Mouse (Mus musculus) ES-E14 (cell line): ENCODE data around the gene Elobl. TPM values are rescaled to one million over a fixed set of nuclear protein-coding genes. Genes with fewer than 3 reads are reported as not detected.
A peak's percentile ranks its signal among the peaks of the same experiment; 100 is the strongest.

ENCODE experiments used
- DNase-seq: peaks from one replicate; pipeline ENCODE4 v3.0.0-alpha.2; 2013; ENCODE audit warnings: low read depth, low spot score
- H3K27ac ChIP-seq: 2 replicates; pipeline ENCODE4 v1.5.1; 2012; ENCODE audit warnings: low read depth, mild to moderate bottlenecking, low read length, moderate library complexity, mixed read lengths; ENCODE audit not compliant: poor library complexity, insufficient read depth, severe bottlenecking
- H3K36me3 ChIP-seq: 2 replicates; pipeline ENCODE4 v1.6.1; 2012; ENCODE audit warnings: mild to moderate bottlenecking, low read length, moderate library complexity, mixed read lengths; ENCODE audit not compliant: control insufficient read depth, poor library complexity, insufficient read depth, severe bottlenecking
- H3K4me1 ChIP-seq, 2 experiments: fragments of 150-350 bp in 1 of 2; sonication (generic) in 1 of 2; 2 replicates each; pipeline ENCODE4 v1.6.1; 2012; ENCODE audit warnings: low read length in 2 of 2, mild to moderate bottlenecking in 1 of 2, mixed read lengths in 1 of 2; ENCODE audit not compliant: control insufficient read depth in 2 of 2, insufficient read depth in 2 of 2, poor library complexity in 1 of 2
- H3K4me3 ChIP-seq, 2 experiments: fragments of 150-350 bp in 1 of 2; sonication (generic) in 1 of 2; 2 replicates each; pipeline ENCODE4 v1.5.1; 2012; ENCODE audit warnings: low read length in 2 of 2, low read depth in 1 of 2, mild to moderate bottlenecking in 1 of 2, mixed read lengths in 1 of 2; ENCODE audit not compliant: insufficient read depth in 1 of 2, poor library complexity in 1 of 2, severe bottlenecking in 1 of 2
- H3K9ac ChIP-seq: 2 replicates; pipeline ENCODE4 v1.6.1; 2012; ENCODE audit warnings: low read depth, mild to moderate bottlenecking, low read length, mixed read lengths; ENCODE audit not compliant: poor library complexity, insufficient read depth, severe bottlenecking
- H3K9me3 ChIP-seq: fragments of 150-350 bp; sonication (generic); 2 replicates; pipeline ENCODE4 v1.6.1; 2012; ENCODE audit warnings: low read depth, mild to moderate bottlenecking, low read length; ENCODE audit not compliant: control insufficient read depth, insufficient read depth
- CHD2 ChIP-seq: IDR thresholded peaks from 2 replicates; pipeline ENCODE4 v1.6.1; 2014; ENCODE audit warnings: mild to moderate bottlenecking, low read depth, low read length, inconsistent platforms
- HCFC1 ChIP-seq: IDR thresholded peaks from 2 replicates; pipeline ENCODE4 v1.6.1; 2012; ENCODE audit warnings: low read length, inconsistent platforms, borderline replicate concordance; ENCODE audit not compliant: insufficient read depth
- MAFK ChIP-seq: IDR thresholded peaks from 2 replicates; pipeline ENCODE4 v1.6.1; 2014; ENCODE audit warnings: mild to moderate bottlenecking, low read depth, low read length, inconsistent platforms; ENCODE audit not compliant: insufficient read depth
- ZC3H11A ChIP-seq: IDR thresholded peaks from 2 replicates; pipeline ENCODE4 v1.6.1; 2012; ENCODE audit warnings: low read depth, mild to moderate bottlenecking, inconsistent platforms, low read length, borderline replicate concordance
- ZNF384 ChIP-seq: IDR thresholded peaks from 2 replicates; pipeline ENCODE4 v1.6.1; 2012; ENCODE audit warnings: low read depth, low read length, inconsistent platforms
- in situ Hi-C, 2 experiments: fragments of 600-800 bp; cut with MboI; formaldehyde crosslinking; loops; one replicate each; pipeline ENCODE4 v1.15.1; 2025; ENCODE audit warnings: low sequenced_read_pairs in 2 of 2, inconsistent platforms in 1 of 2; ENCODE audit not compliant: unreplicated experiment in 2 of 2
- total RNA-seq: library from RNA; depleted of rRNA; stranded (reverse); fragments of 300-350 nt; gene quantifications from 2 replicates; pipeline ENCODE4 v1.2.3, GENCODE M21; 2012

Elobl gene
- total RNA-seq, 1 experiment = 1.6 TPM

DNA sequence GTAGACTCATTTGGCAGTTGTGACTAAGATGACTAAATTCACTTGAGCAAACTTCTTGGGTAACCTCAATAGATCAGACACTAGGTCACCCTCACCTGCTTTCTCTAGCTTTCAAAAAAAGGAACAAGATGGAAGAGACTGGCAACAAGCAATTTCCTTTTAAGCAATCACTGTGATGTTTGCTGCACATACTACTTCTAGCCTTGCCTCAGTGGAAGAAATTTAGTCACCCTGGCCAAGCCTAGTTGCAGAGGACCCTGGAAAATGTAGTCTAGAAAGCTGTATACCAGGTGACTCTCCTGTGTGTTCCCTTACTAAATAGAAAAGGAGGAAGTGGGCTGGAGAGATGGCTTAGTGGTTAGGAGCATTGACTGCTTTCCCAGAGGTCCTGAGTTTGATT lies 39.7 kb upstream of the Elobl start:
- no peak for TF ChIP-seq ZNF384
- TF ChIP-seq CHD2 = no peak
- no peak for TF ChIP-seq ZC3H11A
- TF ChIP-seq MAFK = no peak
- no peak for TF ChIP-seq HCFC1
- Histone ChIP-seq H3K9me3 (no peaks in the 10 kb centered on the region), H3K4me3 (no peak overlapping the region), H3K36me3 (peaks cover 59% of the 10 kb centered on the region), H3K27ac (no peak overlapping the region), H3K9ac (no peak overlapping the region), H3K4me1 (peaks cover 5 to 18% of the 10 kb centered on the region in 2 experiments)
- in situ Hi-C loops = no loop called here
- DNase-seq = no peak

GRCm38 (mm10) chr11:89005473-89005872 lies 38.7 kb upstream of the Elobl start:
- H3K4me1 ChIP-seq = peaks cover 5 to 18% of the 10 kb centered on the region in 2 experiments
- no peaks in the 10 kb centered on the region for H3K9me3 ChIP-seq
- DNase-seq = no peak
- no peak for TF ChIP-seq ZNF384
- no peak for TF ChIP-seq MAFK
- no peak for TF ChIP-seq ZC3H11A
- no peak for TF ChIP-seq CHD2
- no peak for TF ChIP-seq HCFC1
- no peak overlapping the region for H3K4me3 ChIP-seq
- in situ Hi-C loops = no loop called here
- no peak overlapping the region; the same call in 1 of the 2 replicates for H3K27ac ChIP-seq
- H3K9ac ChIP-seq = no peak overlapping the region
- H3K36me3 ChIP-seq = peaks cover 52% of the 10 kb centered on the region

DNA sequence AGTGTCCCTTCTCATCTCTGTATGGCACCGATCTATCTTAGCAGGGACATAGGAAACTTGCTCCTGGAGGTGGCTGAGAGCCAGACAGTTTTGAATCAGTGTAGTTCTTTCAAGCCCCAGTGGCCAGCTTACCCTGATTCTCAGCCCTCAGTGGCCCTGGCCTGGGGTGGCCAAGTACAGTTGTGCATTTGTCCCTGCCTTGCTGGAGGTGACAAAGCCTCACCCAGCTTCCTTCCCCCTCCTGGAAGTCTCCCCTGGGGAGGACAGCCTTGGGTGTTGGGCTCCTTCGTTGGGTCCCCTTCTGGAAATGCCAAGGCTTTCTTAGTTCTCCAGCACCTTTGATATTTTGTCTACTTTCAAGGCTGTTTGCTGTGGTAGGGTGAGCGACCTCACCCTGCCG lies 37.0 kb upstream of the Elobl start:
- Histone ChIP-seq H3K4me3 (peak overlapping the region in 1 of 2 experiments; percentile 24; a peak in 1 of 4 replicates), H3K9ac (peak overlapping the region; percentile 15; the same call in 1 of the 2 replicates), H3K9me3 (no peaks in the 10 kb centered on the region), H3K27ac (no peak overlapping the region), H3K4me1 (peaks cover 5 to 18% of the 10 kb centered on the region in 2 experiments), H3K36me3 (peaks cover 37% of the 10 kb centered on the region)
- DNase-seq = no peak
- TF ChIP-seq MAFK (no peak), HCFC1 (no peak), CHD2 (no peak), ZNF384 (no peak), ZC3H11A (no peak)
- in situ Hi-C loops = no loop called here

DNA sequence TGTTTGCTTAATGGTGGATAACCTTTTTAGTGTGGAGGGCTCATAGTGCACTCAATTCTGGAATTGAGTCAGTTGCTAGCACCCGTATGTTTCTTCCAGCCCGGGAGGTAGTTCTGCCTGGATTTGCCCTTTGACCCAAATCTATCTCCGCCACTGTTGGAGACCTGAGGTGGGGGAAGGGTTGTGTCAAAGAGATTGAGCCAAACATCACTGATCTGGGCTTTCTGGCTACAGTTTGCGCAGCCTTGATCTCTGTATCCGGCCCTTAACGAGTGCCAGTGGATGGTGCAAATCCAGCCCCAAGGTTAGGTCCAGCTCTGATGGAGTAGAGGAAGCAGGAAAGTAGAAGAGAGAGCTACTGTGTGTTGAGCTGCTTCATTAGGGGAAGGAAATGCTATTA lies 36.3 kb upstream of the Elobl start:
- in situ Hi-C loops = no loop called here
- no peak for TF ChIP-seq CHD2
- TF ChIP-seq ZNF384 = no peak
- no peak for TF ChIP-seq MAFK
- no peak for TF ChIP-seq HCFC1
- TF ChIP-seq ZC3H11A = no peak
- H3K9ac ChIP-seq = peak overlapping the region; percentile 12; the same call in 1 of the 2 replicates
- peaks cover 8 to 18% of the 10 kb centered on the region in 2 experiments for H3K4me1 ChIP-seq
- peak overlapping the region; percentile 24 to 42 for H3K4me3 ChIP-seq
- no peaks in the 10 kb centered on the region for H3K9me3 ChIP-seq
- H3K36me3 ChIP-seq = peaks cover 30% of the 10 kb centered on the region
- no peak for DNase-seq
- no peak overlapping the region for H3K27ac ChIP-seq

DNA sequence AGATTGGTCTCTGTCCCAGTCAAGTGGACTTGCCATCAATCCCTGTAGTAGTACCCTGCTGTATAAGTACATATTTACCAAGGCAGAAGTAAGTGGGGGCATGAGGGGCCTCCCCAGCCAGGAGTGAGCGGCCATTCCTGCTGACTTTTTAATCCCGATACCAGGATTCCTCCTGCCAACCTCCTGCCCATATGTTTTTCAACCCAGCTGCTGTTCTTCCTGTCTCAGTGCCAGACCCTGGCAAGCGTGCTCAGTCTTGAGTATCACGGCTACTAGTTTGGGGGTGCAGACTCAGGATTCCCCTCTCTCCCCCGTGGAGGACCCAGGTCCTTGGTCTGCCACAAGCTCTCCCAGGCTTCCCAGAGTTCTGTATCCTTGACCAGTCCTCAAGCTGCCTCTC lies 35.9 kb upstream of the Elobl start:
- Histone ChIP-seq H3K4me3 (peak overlapping the region; percentile 24 to 42), H3K27ac (no peak overlapping the region), H3K36me3 (peaks cover 28% of the 10 kb centered on the region), H3K4me1 (peaks cover 11 to 18% of the 10 kb centered on the region in 2 experiments), H3K9me3 (no peaks in the 10 kb centered on the region), H3K9ac (peak overlapping the region; percentile 60; the same call in 1 of the 2 replicates)
- no peak for TF ChIP-seq ZNF384
- TF ChIP-seq CHD2 = no peak
- TF ChIP-seq ZC3H11A = no peak
- TF ChIP-seq MAFK = no peak
- TF ChIP-seq HCFC1 = no peak
- no peak for DNase-seq
- in situ Hi-C loops = no loop called here
